Mouse (Mus musculus) ovary, postnatal 36 days (tissue): ENCODE results near the gene Fndc7.
A peak's percentile ranks its signal among the peaks of the same experiment; 100 is the strongest.

ENCODE experiments used
- DNase-seq: peaks from one replicate; pipeline ENCODE4 v3.0.0; 2022; ENCODE audit warnings: low spot score, mixed read lengths

Gene Fndc7

GRCm38 (mm10) chr3:108889908-108890307 is at the start of gene Fndc7:
Fndc7 (minus strand) TSS chr3:108890008.
- DNase-seq, result no peak

DNA sequence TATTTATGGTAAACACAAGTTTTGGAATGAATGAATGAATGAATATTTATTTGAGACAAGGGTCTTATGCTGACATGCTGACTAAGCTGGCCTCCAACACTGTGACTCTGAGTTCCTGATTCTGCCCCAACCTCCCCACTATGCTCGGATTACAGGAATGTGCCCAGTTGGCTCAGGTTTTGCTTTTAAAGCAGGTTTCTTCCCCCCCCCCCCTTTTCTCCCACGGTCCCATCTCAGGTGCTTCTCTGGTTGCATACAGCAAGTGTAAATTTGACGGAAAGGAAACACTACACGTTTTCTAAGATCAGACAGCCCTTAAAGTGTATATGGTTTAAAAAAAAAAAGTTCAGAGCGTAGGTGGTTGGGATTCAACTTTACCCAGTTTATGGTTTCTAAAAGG is 49.8 kb upstream of the Fndc7 start, which contains the start of gene Henmt1:
Gene Henmt1 (plus strand): TSS at position 301 of the 400 bp plus-strand sequence.
- DNase-seq, result no peak

GRCm38 (mm10) chr3:108938691-108939090 is 48.9 kb upstream of the Fndc7 start:
- no peak for DNase-seq

DNA sequence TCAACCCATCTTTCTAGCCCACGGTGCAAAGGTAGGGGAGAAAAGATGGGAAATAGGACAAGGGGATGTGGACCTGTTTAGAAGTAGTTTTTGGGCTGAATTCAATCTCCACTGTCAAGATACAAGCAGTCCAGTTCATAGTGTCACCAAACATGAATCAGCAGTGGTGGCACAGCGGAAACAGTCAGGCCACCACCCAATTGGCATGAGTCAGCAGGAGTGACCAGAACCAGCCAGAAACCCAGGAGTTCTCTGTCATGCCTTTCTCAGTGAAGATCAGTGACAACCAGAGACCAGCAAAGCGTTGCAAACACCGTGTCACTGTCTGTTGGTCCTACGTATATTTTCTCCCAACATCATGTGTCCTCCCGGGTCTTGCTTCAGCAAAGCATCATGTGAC is 43.7 kb upstream of the Fndc7 start:
- no peak for DNase-seq

GRCm38 (mm10) chr3:108926308-108926707 is 36.5 kb upstream of the Fndc7 start:
- DNase-seq, result no peak

- no peak for DNase-seq
Observed at GRCm38 (mm10) chr3:108925677-108926076, 35.9 kb upstream of the Fndc7 start.

- no peak for DNase-seq
Observed at GRCm38 (mm10) chr3:108921822-108922221, 32.0 kb upstream of the Fndc7 start.

DNA sequence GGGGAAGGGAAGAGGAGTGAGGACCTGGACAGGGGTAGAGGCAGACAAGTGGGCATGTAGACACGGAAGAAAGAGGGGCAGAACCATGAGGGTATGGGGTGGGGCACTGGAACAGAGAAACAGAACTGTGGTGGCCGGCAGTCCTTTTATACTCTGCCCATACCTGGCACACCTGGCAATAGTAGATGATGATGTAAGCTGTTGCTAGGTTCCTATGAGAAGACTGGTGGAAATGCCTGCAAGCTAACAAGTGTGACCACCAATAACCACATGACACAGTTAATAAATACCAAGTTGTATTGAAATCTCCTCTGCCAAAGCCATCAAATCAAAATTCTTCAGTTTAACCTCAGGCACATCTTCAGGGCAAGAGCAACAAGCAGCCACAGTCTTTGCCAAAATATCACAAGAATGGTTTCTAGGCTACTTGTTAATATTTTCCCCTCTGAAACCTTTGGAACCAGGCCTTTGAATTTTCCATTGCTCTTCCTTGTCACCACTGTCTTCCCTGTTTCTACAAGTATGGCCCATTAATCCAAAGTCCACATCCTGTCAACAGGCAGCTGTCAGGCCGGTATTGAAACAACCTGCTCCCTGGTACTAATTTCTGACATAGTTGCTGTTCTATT is 30.7 kb upstream of the Fndc7 start:
- no peak for DNase-seq

DNA sequence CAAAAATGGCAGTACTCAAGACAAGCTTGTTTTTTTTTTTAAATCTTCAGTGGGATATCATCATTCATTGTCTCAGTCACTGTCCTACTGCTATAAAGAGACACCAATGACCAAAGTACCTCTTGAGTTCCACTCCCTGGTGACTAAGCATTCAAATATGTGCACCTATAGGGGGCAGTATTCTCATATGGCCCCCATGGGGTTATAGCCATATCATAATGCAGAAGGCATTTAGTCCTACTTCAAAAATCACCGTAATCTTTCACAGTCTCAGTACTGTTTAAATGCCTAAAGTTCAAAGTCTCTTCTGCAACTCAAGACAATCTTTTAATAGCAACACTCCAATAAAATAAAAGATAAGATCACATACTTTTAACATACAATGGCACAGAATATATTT is 29.0 kb upstream of the Fndc7 start:
- DNase-seq, result no peak

DNA sequence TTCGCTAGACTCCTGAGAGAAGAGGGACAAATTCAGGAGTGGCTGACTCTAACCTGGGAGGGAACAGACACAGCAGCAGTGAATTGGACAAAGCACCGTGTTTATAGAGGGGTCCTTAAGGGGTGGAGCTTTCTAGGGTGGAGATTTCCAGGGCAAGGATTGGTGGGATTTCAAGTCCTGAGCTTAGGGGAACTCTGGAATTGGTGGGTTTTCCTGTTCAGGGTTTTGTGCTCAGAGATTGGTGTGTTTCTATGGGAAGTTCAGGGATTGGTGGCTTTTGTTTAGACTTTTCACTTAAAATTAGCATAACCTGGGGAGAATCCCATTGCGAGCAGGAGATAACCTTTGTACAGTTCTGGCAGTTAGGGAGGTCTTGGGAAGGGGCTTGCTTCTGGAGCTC is 28.2 kb upstream of the Fndc7 start:
- DNase-seq, result no peak

DNA sequence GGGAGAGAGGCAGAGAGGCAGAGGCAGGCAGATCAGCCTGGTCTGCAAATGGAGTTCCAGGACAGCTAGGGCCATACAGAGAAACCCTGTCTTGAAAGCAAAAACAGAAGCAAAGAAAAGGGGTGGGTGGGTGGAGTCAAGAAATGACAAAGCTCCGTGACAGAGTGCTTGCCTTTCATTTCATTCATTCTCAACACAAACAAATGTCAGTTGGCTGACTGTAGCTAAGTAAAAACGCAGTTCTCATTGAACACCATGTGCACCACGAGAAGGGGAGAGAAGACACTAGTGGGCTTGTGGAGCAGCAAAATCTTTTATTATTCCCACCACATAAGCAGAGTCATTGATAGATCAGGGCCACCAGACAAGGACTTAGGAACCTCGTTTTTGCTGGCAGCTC is 27.0 kb upstream of the Fndc7 start:
- DNase-seq, result no peak

DNA sequence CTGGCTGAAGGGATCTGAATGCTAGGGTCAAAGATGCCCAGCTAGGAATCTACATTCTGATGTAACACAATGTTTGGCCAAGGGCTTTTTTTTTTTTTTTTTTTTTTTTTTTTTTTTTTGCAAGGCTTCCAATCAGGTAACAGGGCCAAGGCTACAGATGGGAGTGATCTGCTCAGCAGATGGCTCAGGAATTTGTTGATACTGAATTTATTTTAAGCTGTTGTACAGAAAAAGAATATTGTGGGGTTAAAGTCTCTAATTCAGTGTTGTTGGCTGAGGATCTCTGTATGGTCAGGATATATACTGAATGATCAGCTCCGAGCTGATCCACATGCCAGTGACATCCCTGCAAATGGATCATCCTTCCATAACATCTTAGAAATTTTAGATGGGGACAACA is 26.2 kb upstream of the Fndc7 start:
- no peak for DNase-seq

DNA sequence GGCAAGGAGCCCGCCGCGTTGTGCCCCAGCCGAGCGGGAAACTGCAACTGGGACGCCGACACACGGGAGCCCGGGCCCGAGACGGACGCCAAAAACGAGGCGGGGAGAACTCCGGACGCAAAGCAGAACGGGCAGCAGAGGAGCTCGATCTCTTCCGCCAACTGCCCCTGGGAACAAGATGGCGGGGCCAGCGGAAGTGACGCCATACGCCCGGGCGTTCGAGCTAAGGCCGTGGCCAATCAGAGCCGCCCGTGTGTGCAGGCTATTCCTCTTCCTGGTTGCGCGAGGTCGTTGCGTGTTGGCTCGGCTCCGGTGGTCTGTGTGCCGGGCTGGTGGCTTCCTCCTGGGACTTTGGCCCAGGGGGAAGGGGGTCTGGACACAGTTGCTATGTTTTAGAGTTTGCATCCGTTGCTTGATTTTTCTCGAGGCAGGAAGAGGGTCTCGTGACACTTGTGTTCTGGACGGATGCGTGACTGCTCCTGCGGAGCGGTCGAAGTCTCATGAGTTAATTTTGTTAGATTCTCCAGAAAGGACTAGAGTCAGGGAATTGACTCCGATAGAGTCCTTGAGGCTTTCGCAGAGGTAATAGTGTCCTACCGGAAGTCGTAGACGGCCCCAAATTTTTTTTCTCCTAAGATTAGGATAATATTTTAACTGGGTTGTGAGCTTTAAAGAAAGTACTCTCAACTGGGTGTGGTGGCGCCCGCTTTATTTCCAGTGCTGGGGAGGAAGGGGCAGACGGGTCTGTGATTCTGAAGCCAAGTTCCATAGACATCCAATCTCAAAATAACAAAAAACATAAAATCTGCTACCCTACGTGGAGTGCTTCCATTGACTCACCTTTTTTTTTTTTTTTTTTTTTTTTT is 22.0 kb upstream of the Fndc7 start, which contains the start of gene Prpf38b:
Gene Prpf38b (minus strand): TSS at position 180 of the 866 bp plus-strand sequence.
- DNase-seq, result peak; percentile 93

GRCm38 (mm10) chr3:108911081-108911547 is 21.3 kb upstream of the Fndc7 start:
- DNase-seq, result peak; percentile 52

GRCm38 (mm10) chr3:108910303-108911080 is 20.7 kb upstream of the Fndc7 start:
- no peak for DNase-seq

DNA sequence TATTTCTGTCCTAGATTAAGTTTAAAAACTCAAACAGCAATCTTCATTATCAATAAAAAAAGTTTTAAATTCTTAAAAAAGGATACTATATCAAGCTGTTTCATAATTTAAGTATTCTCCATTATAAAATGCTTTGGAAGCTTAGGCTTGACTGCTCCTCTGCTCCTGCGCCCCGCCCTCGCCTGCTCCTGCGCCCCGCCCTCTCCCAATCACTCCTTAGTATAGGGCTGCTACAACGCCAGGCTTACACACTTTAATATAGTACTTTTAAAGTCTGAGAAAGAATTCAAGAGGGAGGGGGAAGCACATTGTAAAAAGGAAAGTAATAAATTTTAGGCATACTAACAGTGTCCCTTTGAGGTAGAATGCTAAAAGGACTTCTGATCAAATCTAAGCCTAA is 13.1 kb upstream of the Fndc7 start:
- no peak for DNase-seq

GRCm38 (mm10) chr3:108902038-108902437 is 12.2 kb upstream of the Fndc7 start:
- no peak for DNase-seq

GRCm38 (mm10) chr3:108900681-108901080 is 10.9 kb upstream of the Fndc7 start:
- no peak for DNase-seq

DNA sequence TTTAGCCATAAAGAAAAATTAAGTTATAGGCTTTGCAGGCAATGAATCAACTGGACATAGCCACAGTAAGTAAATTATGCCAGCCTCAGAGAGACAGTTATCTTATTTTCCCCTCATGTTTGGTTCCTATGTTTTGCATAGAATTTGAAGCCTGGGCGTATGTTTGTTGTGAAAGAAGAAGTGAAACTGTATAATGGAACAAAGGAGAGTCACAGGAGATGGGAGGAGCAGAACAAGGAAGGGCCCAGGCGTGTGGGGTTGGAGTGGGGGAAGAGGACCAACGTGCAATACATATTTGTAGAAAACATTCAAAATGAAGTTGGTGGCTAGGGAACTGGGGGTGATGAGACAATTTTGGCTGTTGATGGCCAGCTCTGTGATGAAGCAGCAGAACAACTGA is 10.3 kb upstream of the Fndc7 start:
- no peak for DNase-seq

GRCm38 (mm10) chr3:108898640-108899039 is 8.8 kb upstream of the Fndc7 start:
- DNase-seq, result no peak

GRCm38 (mm10) chr3:108892914-108893313 is 3.1 kb upstream of the Fndc7 start:
- no peak for DNase-seq

- DNase-seq, result no peak
Observed at GRCm38 (mm10) chr3:108892080-108892479, 2.3 kb upstream of the Fndc7 start.

DNA sequence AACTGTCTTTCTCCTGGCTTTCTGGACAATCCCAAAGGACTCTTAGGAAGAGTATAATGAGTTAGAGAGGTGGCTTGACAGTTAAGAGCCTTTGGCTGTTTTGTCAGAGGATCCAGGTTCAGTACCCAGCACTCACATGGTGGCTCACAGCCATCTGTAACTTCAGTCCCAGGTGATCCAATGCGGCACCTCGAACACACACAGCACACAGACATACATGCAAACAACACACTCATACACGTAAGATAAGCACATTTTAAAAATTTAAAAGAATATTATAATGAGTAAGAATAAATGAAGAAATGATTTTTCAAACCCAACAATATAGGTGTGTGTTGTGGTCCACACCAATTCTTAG is 2.2 kb downstream of the Fndc7 start:
- no peak for DNase-seq
